Mouse (Mus musculus) small intestine, adult 2 months (tissue): ENCODE results near the gene Atad3a. TPM values are rescaled to one million over a fixed set of nuclear protein-coding genes. Genes with fewer than 3 reads are reported as not detected.

Source experiments
- H3K27ac ChIP-seq: fragments of 200-500 bp; 2 replicates; pipeline ENCODE4 v1.5.1; 2012; ENCODE audit warnings: low read depth, low read length, control low read depth, inconsistent platforms; ENCODE audit not compliant: insufficient read depth
- H3K27me3 ChIP-seq: fragments of 200-500 bp; 2 replicates; pipeline ENCODE4 v1.6.1; 2012; ENCODE audit warnings: mild to moderate bottlenecking, moderate library complexity, low read length, inconsistent platforms; ENCODE audit not compliant: control insufficient read depth, insufficient read depth
- H3K36me3 ChIP-seq: fragments of 200-500 bp; 2 replicates; pipeline ENCODE4 v1.6.1; 2012; ENCODE audit warnings: mild to moderate bottlenecking, low read length, control low read depth, inconsistent platforms; ENCODE audit not compliant: control insufficient read depth, insufficient read depth
- H3K4me1 ChIP-seq: fragments of 200-500 bp; 2 replicates; pipeline ENCODE4 v1.6.1; 2012; ENCODE audit warnings: low read length, inconsistent platforms, mixed read lengths; ENCODE audit not compliant: control insufficient read depth, insufficient read depth, insufficient read length
- H3K4me3 ChIP-seq: fragments of 200-500 bp; 2 replicates; pipeline ENCODE4 v1.5.1; 2012; ENCODE audit warnings: low read depth, mild to moderate bottlenecking, control low read depth, inconsistent platforms, low read length, moderate library complexity
- CTCF ChIP-seq: fragments of 200-500 bp; IDR thresholded peaks from 2 replicates; pipeline ENCODE4 v1.5.1; 2012; ENCODE audit warnings: low read depth, mild to moderate bottlenecking, control low read depth, inconsistent platforms, low read length, moderate library complexity, mixed read lengths; ENCODE audit not compliant: insufficient replicate concordance, insufficient read length; ENCODE audit errors: extremely low read depth
- POLR2A ChIP-seq: fragments of 200-500 bp; IDR thresholded peaks from 2 replicates; pipeline ENCODE4 v1.6.1; 2012; ENCODE audit warnings: low read depth, mild to moderate bottlenecking, control low read depth, inconsistent platforms, low read length, moderate library complexity
- WGBS: fragments of 180-500 bp; shearing (Covaris S2); methylation state at CpG from one replicate; pipeline ENCODE4 v1.1.7; 2018; 5-methylcytosine and 5-hydroxymethylcytosine counted together
- polyA plus RNA-seq: library from polyadenylated mRNA; depleted of rRNA; stranded (reverse); fragments of >200 nt; gene quantifications from 2 replicates; pipeline ENCODE4 v1.2.3, GENCODE M21; 2012

Atad3a gene
- polyA plus RNA-seq, 1 experiment, result 65.5 TPM

DNA sequence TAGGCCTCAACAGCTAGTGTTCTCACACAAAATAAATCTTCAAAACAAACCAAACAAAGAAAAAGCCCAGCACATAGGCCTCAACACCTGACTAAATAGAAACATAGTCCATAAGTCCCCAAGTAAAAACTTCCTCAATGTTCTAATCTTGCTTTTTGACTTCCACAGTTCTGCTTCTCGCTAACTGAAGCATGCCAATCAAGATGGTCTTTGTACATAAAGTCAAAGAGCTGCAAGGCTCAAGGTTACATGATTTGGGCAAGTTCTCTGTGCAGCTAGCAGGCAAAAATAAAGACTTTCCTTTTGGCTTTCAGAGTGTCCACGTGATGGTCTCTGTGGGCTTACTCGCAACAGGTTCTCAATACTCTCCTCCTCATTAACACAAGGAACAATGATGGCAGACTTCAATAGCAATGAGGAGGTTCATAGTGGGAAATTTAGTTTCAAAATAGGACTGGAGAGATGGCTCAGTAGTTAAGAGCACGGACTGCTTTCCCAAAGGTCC, 57.4 kb downstream of the Atad3a start:
- Histone ChIP-seq H3K4me3 (no peak overlapping the region), H3K27ac (no peak overlapping the region), H3K27me3 (no peaks in the 10 kb centered on the region), H3K4me1 (peaks cover 2% of the 10 kb centered on the region), H3K36me3 (peaks cover 1% of the 10 kb centered on the region; the same call in 1 of the 2 replicates)
- TF ChIP-seq POLR2A (no peak), CTCF (no peak)
- WGBS, result 87% methylated on average over 4 of the region's 4 CpGs

DNA sequence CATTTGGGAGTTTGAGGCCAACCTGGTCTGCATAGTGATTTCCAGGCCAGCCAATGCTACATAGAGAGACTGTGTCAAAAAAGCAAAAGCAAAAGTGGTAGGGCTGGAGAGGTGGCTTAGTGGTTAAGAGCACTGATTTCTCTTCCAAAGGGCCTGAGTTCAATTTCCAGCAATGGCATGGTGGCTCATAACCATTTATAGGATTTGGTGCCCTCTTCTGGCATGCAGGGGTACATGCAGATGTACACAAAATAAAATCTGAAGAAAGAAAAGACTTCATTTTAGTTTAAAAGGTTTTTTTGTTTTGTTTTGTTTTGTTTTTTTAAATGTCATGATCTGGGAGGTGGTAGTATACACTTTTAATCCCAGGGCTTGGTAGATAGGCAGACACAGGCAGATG, 60.5 kb downstream of the Atad3a start:
- H3K27me3 ChIP-seq, result no peaks in the 10 kb centered on the region
- peaks cover 8% of the 10 kb centered on the region for H3K4me1 ChIP-seq
- H3K4me3 ChIP-seq, result no peak overlapping the region
- no peaks in the 10 kb centered on the region for H3K36me3 ChIP-seq
- no peak for TF ChIP-seq POLR2A
- no peak; the same call in 1 of the 2 replicates for TF ChIP-seq CTCF
- no peak overlapping the region for H3K27ac ChIP-seq

DNA sequence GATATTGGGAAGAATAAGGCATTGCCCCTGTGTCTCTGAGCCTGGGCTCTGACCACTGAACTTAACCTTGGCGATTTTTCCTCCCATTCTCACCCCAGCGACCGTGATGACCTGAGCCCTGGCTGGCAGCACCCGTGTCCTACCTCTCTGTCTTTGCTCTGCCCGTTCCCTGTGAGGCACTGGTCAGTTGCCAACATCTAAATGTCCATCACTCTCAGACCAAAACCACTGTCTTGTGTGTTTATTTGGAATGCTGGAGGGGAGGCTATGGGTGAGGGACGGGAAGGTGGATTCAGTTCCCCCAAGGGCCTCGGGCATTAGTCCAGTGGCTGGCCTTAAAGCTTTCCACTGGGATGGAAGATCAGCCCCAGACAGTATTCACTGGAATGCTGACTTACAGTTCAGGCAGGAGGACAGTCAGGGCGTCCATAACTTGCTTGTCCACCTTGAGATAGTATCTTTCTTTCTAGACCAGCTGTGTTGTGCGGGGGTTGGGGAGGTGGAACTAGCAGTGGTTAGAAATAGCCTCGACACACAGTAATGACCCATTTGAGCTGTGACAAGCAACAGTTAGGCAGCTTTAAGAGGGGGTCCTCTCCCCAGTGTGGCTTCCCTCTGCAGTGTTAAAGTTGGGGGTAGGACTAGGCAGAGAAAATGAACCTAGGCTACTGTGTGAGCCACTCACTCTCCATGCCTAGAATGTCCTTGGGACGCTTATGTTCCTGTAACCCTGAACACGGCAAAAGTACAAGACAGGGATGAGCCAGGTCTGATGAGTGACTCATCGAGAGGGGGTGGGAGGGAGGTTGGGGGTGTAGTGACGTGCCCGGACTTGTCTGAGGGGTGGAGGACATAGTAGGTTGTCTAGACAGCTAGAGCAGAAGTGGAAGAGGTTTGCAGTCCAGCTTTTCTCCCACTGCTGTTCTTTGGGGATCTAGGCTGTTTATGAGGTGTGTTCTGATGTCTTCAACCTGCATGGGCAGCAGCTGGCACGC, 64.3 kb downstream of the Atad3a start:
- Histone ChIP-seq H3K4me3 (peak overlapping the region; percentile 78), H3K27me3 (no peaks in the 10 kb centered on the region), H3K4me1 (peaks cover 18% of the 10 kb centered on the region), H3K36me3 (no peaks in the 10 kb centered on the region), H3K27ac (0 out of 2 replicates have a peak overlapping the region, but pooled peaks have one; percentile 29)
- WGBS, result 74% methylated on average over 16 of the region's 16 CpGs
- TF ChIP-seq CTCF (no peak), POLR2A (no peak)

DNA sequence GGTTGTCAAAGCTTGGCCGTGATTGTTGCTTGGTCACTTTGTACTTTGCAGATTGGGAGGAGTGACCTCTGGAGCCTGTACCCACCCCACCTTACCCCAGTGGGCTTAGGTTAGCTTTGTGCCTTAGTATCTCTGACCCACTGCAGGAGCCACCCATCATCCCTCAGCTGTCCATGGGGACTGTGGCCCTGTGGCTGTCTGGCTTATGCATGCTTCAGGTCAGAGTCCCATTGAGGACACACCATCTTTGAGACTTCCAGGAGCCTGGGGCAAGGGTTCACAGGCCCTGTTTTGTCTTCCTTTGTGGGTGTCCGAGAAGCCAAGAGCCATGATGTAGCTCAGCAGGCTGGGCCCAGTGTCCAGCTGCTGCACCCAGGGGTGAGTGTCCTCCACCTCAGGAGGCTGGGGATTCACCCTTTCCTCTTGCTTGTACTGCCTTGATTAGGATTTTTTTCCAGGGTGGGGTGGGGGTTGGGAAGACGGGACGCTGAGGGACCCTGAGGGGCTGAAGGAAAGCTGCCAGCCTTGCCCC, 65.3 kb downstream of the Atad3a start:
- Histone ChIP-seq H3K36me3 (no peaks in the 10 kb centered on the region), H3K27ac (peak overlapping the region; percentile 22; the same call in 1 of the 2 replicates), H3K4me3 (peak overlapping the region; percentile 78), H3K4me1 (peaks cover 18% of the 10 kb centered on the region), H3K27me3 (no peaks in the 10 kb centered on the region)
- 67% methylated on average over 4 of the region's 4 CpGs for WGBS
- TF ChIP-seq POLR2A (no peak), CTCF (no peak)

DNA sequence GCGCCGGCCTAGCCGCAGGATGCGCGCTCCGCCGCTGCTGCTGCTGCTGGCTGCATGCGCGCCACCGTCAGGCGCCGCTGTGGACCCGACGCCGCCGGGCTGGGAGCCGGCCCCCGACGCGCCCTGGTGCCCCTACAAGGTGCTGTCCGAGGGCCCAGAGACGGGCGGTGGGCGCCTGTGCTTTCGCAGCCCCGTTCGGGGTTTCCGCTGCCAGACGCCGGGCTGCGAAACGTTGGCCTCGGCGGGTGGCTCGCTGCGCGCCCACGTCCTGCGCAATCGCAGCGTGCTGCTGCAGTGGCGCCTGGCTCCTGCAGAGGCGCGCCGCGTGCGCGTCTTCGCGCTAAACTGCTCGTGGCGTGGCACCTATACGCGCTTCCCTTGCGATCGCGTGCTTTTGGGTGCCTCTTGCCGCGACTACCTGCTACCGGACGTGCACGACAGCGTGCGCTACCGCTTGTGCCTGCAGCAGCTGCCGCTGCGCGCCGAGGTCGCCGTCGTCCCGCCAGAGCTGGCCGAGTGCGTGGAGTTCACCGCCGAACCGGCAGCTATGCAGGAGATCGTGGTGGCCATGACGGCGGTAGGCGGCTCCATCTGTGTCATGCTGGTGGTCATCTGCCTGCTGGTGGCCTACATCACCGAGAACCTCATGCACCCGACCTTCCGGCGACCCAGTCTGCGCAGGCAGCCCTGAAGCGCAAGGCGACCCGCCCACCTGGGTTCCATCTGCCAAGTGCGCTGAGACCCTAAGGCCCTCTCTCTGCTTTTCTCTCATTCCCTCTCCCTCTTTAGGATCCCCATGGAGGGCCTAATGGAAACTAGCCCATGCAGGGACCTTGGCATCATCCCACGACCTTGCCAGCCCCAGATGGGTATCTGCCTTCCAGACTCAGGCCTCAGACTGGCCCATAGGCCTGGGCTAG, 66.2 kb downstream of the Atad3a start:
- WGBS, result 1% methylated on average over 91 of the region's 92 CpGs
- Histone ChIP-seq H3K27me3 (no peaks in the 10 kb centered on the region), H3K4me3 (peak overlapping the region; percentile 78), H3K4me1 (peaks cover 18% of the 10 kb centered on the region), H3K27ac (no peak overlapping the region; the same call in 1 of the 2 replicates), H3K36me3 (no peaks in the 10 kb centered on the region)
- TF ChIP-seq CTCF (no peak; the same call in 1 of the 2 replicates), POLR2A (no peak)

DNA sequence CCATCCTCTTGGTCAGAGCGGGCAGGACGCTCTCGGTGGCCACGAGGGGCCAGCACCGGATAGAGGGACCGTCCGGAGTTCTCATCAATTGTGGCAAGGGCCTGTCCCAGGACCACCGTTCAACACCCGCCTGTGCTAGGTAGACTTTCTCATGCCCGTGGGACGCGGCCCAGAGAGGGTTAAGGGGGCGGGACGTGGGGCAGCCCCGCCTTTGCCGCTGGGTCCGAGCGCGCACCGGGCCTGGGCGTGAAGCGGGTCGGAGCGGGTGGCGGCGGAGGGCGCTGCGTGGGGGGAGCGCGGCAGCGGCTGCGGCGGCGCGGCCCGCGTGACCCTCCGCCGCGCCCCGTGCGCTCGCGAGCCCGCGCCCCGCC, 66.8 kb downstream of the Atad3a start, which contains the start of gene Fndc10:
TSS of gene Fndc10 (plus strand) at position 232 of the 371 bp plus-strand sequence.
- Histone ChIP-seq H3K36me3 (no peaks in the 10 kb centered on the region), H3K27ac (no peak within 1 kb of the TSS; the same call in 1 of the 2 replicates), H3K4me3 (peak within 1 kb of the TSS; percentile 78), H3K4me1 (peaks cover 18% of the 10 kb centered on the region), H3K27me3 (no peaks in the 10 kb centered on the region)
- WGBS, result 1% methylated on average over 45 of the region's 47 CpGs
- TF ChIP-seq POLR2A (no peak), CTCF (no peak)
